In genomic region chr17:83885021-83885582, GRCm38 (mm10) we compare ENCODE assay signal across 12 mouse cellular contexts. TPM values are rescaled to one million over a fixed set of nuclear protein-coding genes. Genes with fewer than 3 reads are reported as not detected.
"Had no signal": no experiment of that assay in that cellular context is flagged by ENCODE, and none has a peak within 500 bp of the region (broad histone marks: within the 10 kb centered on the region; RNA-seq: fewer than 3 reads in every experiment).

No protein-coding gene starts in this region.

- H3K4me3 ChIP-seq: intestine, embryonic 15.5 days; left cerebral cortex, adult 2 months; liver, embryonic 15.5 days; neural tube, embryonic 13.5 days; stomach, embryonic 15.5 days had no signal

- H3K27ac ChIP-seq: intestine, embryonic 15.5 days; left cerebral cortex, adult 2 months; liver, embryonic 15.5 days; neural tube, embryonic 13.5 days had no signal

- H3K4me2 ChIP-seq: intestine, embryonic 15.5 days; liver, embryonic 15.5 days; midbrain, embryonic 11.5 days; neural tube, embryonic 13.5 days; stomach, embryonic 15.5 days had no signal

- H3K27me3 ChIP-seq: intestine, embryonic 15.5 days; liver, embryonic 15.5 days; neural tube, embryonic 13.5 days; stomach, embryonic 15.5 days had no signal

- DNase-seq: kidney, adult 18-20 months; lung, adult 2 months; lung, postnatal 36 days; right cerebral cortex, postnatal 14 days had no signal

- ATAC-seq: intestine, embryonic 15.5 days; lung, postnatal 0 days; midbrain, embryonic 16.5 days had no signal

- H3K9me3 ChIP-seq: intestine, embryonic 15.5 days; liver, embryonic 15.5 days; neural tube, embryonic 13.5 days; stomach, embryonic 15.5 days had no signal

- H3K36me3 ChIP-seq: intestine, embryonic 15.5 days; liver, embryonic 15.5 days; neural tube, embryonic 13.5 days; stomach, embryonic 15.5 days had no signal

- H3K9ac ChIP-seq: intestine, embryonic 15.5 days; liver, embryonic 15.5 days; neural tube, embryonic 13.5 days; stomach, embryonic 15.5 days had no signal

- H3K4me1 ChIP-seq: liver, embryonic 15.5 days had no signal

RNA-seq across cellular contexts. Expression of gene Haao, which starts 37.3 kb away (rescaled TPM):
- polyA plus RNA-seq: midbrain, embryonic 11.5 days; neural tube, embryonic 13.5 days had no signal
